8 mouse cellular contexts compared by ENCODE assay signal in genomic region chr9:107888267-107888850, GRCm38 (mm10). TPM values are rescaled to one million over a fixed set of nuclear protein-coding genes. Genes with fewer than 3 reads are reported as not detected.
DNase-seq lines count a peak whose midpoint lies in the region; ATAC-seq lines count a peak whose summit lies in the region.

No protein-coding gene starts in this region.

- peak overlapping the region; percentile 72 for H3K4me3 ChIP-seq in forebrain, embryonic 14.5 days (ENCODE audit: low read depth, low read length)
- peak overlapping the region; percentile 73 for H3K4me3 ChIP-seq in midbrain, embryonic 11.5 days (ENCODE audit: low read depth, low read length)

- H3K9me3 ChIP-seq in forebrain, embryonic 14.5 days (replicated peaks; ENCODE audit: control insufficient read depth, low read length): no peaks in the 10 kb centered on the region
- H3K9me3 ChIP-seq in midbrain, embryonic 11.5 days (ENCODE audit: control insufficient read depth, low read length): no peaks in the 10 kb centered on the region

- no peaks in the 10 kb centered on the region for H3K4me1 ChIP-seq in forebrain, embryonic 14.5 days (ENCODE audit: control insufficient read depth, insufficient read depth, low read length)
- H3K4me1 ChIP-seq in midbrain, embryonic 11.5 days (ENCODE audit: control insufficient read depth, insufficient read depth, low read length): peaks cover 6% of the 10 kb centered on the region

- WGBS in forebrain, embryonic 14.5 days: 1% methylated on average over 18 of the region's 18 CpGs
- under 1% methylated on average over 18 of the region's 18 CpGs for WGBS in midbrain, embryonic 11.5 days

- H3K27me3 ChIP-seq in forebrain, embryonic 14.5 days (replicated peaks; ENCODE audit: control insufficient read depth, insufficient read depth, low read length): no peaks in the 10 kb centered on the region; the same call in 1 of the 2 replicates
- H3K27me3 ChIP-seq in midbrain, embryonic 11.5 days (ENCODE audit: control insufficient read depth, insufficient read depth, low read length): no peaks in the 10 kb centered on the region

- peak overlapping the region; percentile 60 for H3K4me2 ChIP-seq in forebrain, embryonic 14.5 days (ENCODE audit: low read length)
- peak overlapping the region; percentile 80 for H3K4me2 ChIP-seq in midbrain, embryonic 11.5 days

- H3K9ac ChIP-seq in forebrain, embryonic 14.5 days (ENCODE audit: low read length): peak overlapping the region; percentile 78
- peak overlapping the region; percentile 76 for H3K9ac ChIP-seq in midbrain, embryonic 11.5 days (ENCODE audit: low read length)

- peak; percentile 42 for DNase-seq in embryo, embryonic 10 days (ENCODE audit: low spot score)
- DNase-seq in embryo, embryonic 9.5 days (ENCODE audit: extremely low spot score): no peak
- peak; percentile 11 for DNase-seq in urinary bladder, postnatal 25 days (ENCODE audit: low spot score)
- DNase-seq in urinary bladder, postnatal 36 days (ENCODE audit: low spot score in 2 of 2): no peak
- DNase-seq in forebrain, embryonic 14.5 days (ENCODE audit: low spot score): peak; percentile 44
- DNase-seq in kidney, adult 9 months: peak; percentile 52
- peak; percentile 91 for DNase-seq in midbrain, embryonic 11.5 days (ENCODE audit: low spot score, missing footprints)
- no peak for DNase-seq in gastrocnemius, postnatal 25 days

- ATAC-seq in forebrain, embryonic 14.5 days: peak; percentile 76
- peak; percentile 89 for ATAC-seq in midbrain, embryonic 11.5 days (ENCODE audit: low FRiP score)

- no peaks in the 10 kb centered on the region for H3K36me3 ChIP-seq in forebrain, embryonic 14.5 days (ENCODE audit: control insufficient read depth, insufficient read depth, low read length)
- no peaks in the 10 kb centered on the region for H3K36me3 ChIP-seq in midbrain, embryonic 11.5 days (ENCODE audit: control insufficient read depth, insufficient read depth, low read length)

- no peak overlapping the region for H3K27ac ChIP-seq in forebrain, embryonic 14.5 days (ENCODE audit: low read depth, low read length)
- H3K27ac ChIP-seq in midbrain, embryonic 11.5 days (ENCODE audit: low read depth, low read length): no peak overlapping the region

RNA-seq across cellular contexts. Expression of gene Mon1a, which starts 0.4 kb away (rescaled TPM):
- 23.5 and 27.2 TPM in 2 replicates for polyA plus RNA-seq in forebrain, embryonic 14.5 days (2014; fragmentation: Nextera tagmentation; extraction: Ambion mirVana)
- 14.8 and 16.8 TPM in 2 replicates for polyA plus RNA-seq in midbrain, embryonic 11.5 days (2014; fragmentation: Nextera tagmentation; extraction: Ambion mirVana)
- total RNA-seq in gastrocnemius, postnatal 25 days (2021): 1 to 10 TPM; 8.3 to 9.6 TPM

RNA-seq across cellular contexts. Expression of gene Rbm6, which starts 15.3 kb away (rescaled TPM):
- 69.4 and 89.9 TPM in 2 replicates for polyA plus RNA-seq in forebrain, embryonic 14.5 days (2014; fragmentation: Nextera tagmentation; extraction: Ambion mirVana)
- 104 and 114 TPM in 2 replicates for polyA plus RNA-seq in midbrain, embryonic 11.5 days (2014; fragmentation: Nextera tagmentation; extraction: Ambion mirVana)
- 10 to 100 TPM; 18.3 to 20.7 TPM for total RNA-seq in gastrocnemius, postnatal 25 days (2021)

RNA-seq across cellular contexts. Expression of gene Mst1r, which starts 18.3 kb away (rescaled TPM):
- 0.23 and 1.2 TPM in 2 replicates for polyA plus RNA-seq in forebrain, embryonic 14.5 days (2014; fragmentation: Nextera tagmentation; extraction: Ambion mirVana)
- polyA plus RNA-seq in midbrain, embryonic 11.5 days (2014; fragmentation: Nextera tagmentation; extraction: Ambion mirVana): 0.60 and 0.80 TPM in 2 replicates
- total RNA-seq in gastrocnemius, postnatal 25 days (2021): 1 to 10 TPM; 1.3 to 2.1 TPM

RNA-seq across cellular contexts. Expression of gene Actl11, which starts 39.9 kb away (rescaled TPM):
- not detected in 2 replicates for polyA plus RNA-seq in forebrain, embryonic 14.5 days (2014; fragmentation: Nextera tagmentation; extraction: Ambion mirVana)
- polyA plus RNA-seq in midbrain, embryonic 11.5 days (2014; fragmentation: Nextera tagmentation; extraction: Ambion mirVana): not detected in 2 replicates
- total RNA-seq in gastrocnemius, postnatal 25 days (2021): not detected

RNA-seq across cellular contexts. Expression of gene Camkv, which starts 47.1 kb away (rescaled TPM):
- 25.1 and 40.8 TPM in 2 replicates for polyA plus RNA-seq in forebrain, embryonic 14.5 days (2014; fragmentation: Nextera tagmentation; extraction: Ambion mirVana)
- polyA plus RNA-seq in midbrain, embryonic 11.5 days (2014; fragmentation: Nextera tagmentation; extraction: Ambion mirVana): 6.3 and 6.7 TPM in 2 replicates
- total RNA-seq in gastrocnemius, postnatal 25 days (2021): under 1 TPM; 0.18 to 0.38 TPM

Comparison
In these comparisons a context has a peak if more than half of its experiments do, and no peak if none do; other contexts are left out.
1. DNase-seq: peak in embryo, embryonic 10 days (single experiment), urinary bladder, postnatal 25 days (single experiment), forebrain, embryonic 14.5 days (single experiment), kidney, adult 9 months (single experiment) and midbrain, embryonic 11.5 days (single experiment); none in embryo, embryonic 9.5 days (single experiment), urinary bladder, postnatal 36 days (0 of 2) and gastrocnemius, postnatal 25 days (single experiment).